ENCODE assay signal across 17 mouse cellular contexts in genomic region chr16:91702771-91703188, GRCm38 (mm10). TPM values are rescaled to one million over a fixed set of nuclear protein-coding genes. Genes with fewer than 3 reads are reported as not detected.
DNase-seq lines count a peak whose midpoint lies in the region; ATAC-seq and TF ChIP-seq lines count a peak whose summit lies in the region.
"Had no signal": no experiment of that assay in that cellular context is flagged by ENCODE, and none has a peak within 500 bp of the region (broad histone marks: within the 10 kb centered on the region; RNA-seq: fewer than 3 reads in every experiment).

No protein-coding gene starts in this region.

- peak; percentile 46 for TF ChIP-seq CTCF in kidney, postnatal 0 days (IDR thresholded peaks at IDR 0.05; ENCODE audit: low read depth)

- no peak overlapping the region for H3K4me3 ChIP-seq in kidney, postnatal 0 days (replicated peaks; ENCODE audit: low read depth, low read length)
- H3K4me3 ChIP-seq in neural tube, embryonic 13.5 days = no peak overlapping the region
- no peak overlapping the region for H3K4me3 ChIP-seq in neural tube, embryonic 15.5 days (replicated peaks)
- H3K4me3 ChIP-seq: forebrain, embryonic 15.5 days; gastrocnemius, adult 2 months; heart, embryonic 15.5 days; hindbrain, embryonic 10.5 days had no signal

- WGBS in kidney, postnatal 0 days = 28% methylated on average over 3 of the region's 3 CpGs
- 44% methylated on average over 3 of the region's 3 CpGs for WGBS in neural tube, embryonic 13.5 days
- WGBS in neural tube, embryonic 15.5 days = 32% methylated on average over 3 of the region's 3 CpGs

- H3K9me3 ChIP-seq in kidney, postnatal 0 days (replicated peaks; ENCODE audit: low read length) = no peaks in the 10 kb centered on the region
- H3K9me3 ChIP-seq in neural tube, embryonic 13.5 days = no peaks in the 10 kb centered on the region
- no peaks in the 10 kb centered on the region for H3K9me3 ChIP-seq in neural tube, embryonic 15.5 days (replicated peaks)
- H3K9me3 ChIP-seq: forebrain, embryonic 15.5 days; G1E; heart, embryonic 15.5 days; hindbrain, embryonic 10.5 days had no signal

- no peak overlapping the region for H3K9ac ChIP-seq in kidney, postnatal 0 days (ENCODE audit: low read depth, low read length)
- H3K9ac ChIP-seq in neural tube, embryonic 13.5 days = no peak overlapping the region
- H3K9ac ChIP-seq in neural tube, embryonic 15.5 days (replicated peaks) = no peak overlapping the region
- H3K9ac ChIP-seq: forebrain, embryonic 15.5 days; heart, embryonic 15.5 days had no signal

- H3K36me3 ChIP-seq in kidney, postnatal 0 days (ENCODE audit: insufficient read depth, low read length) = peaks cover 20% of the 10 kb centered on the region
- H3K36me3 ChIP-seq in neural tube, embryonic 13.5 days = peaks cover 82% of the 10 kb centered on the region
- peaks cover 54% of the 10 kb centered on the region for H3K36me3 ChIP-seq in neural tube, embryonic 15.5 days

- peak; percentile 60 for DNase-seq in kidney, postnatal 0 days (ENCODE audit: low spot score)
- DNase-seq in kidney, adult 8-10 months = no peak
- DNase-seq in lung, postnatal 4 days = no peak
- DNase-seq: adrenal gland, postnatal 10 days; cerebellum, adult 9-10 months; embryo, embryonic 11 days; gastrocnemius, adult 2 months; heart, adult 11 months; right cerebral cortex, adult 18-20 months had no signal

- H3K4me2 ChIP-seq in kidney, postnatal 0 days (ENCODE audit: low read length) = no peak overlapping the region
- H3K4me2 ChIP-seq in neural tube, embryonic 13.5 days = no peak overlapping the region
- H3K4me2 ChIP-seq in neural tube, embryonic 15.5 days = no peak overlapping the region
- H3K4me2 ChIP-seq: forebrain, embryonic 15.5 days; heart, embryonic 15.5 days had no signal

- H3K4me1 ChIP-seq in kidney, postnatal 0 days (replicated peaks; ENCODE audit: insufficient read depth, low read length) = no peaks in the 10 kb centered on the region
- no peaks in the 10 kb centered on the region for H3K4me1 ChIP-seq in neural tube, embryonic 13.5 days (replicated peaks)
- no peaks in the 10 kb centered on the region for H3K4me1 ChIP-seq in neural tube, embryonic 15.5 days
- H3K4me1 ChIP-seq: forebrain, embryonic 15.5 days; heart, embryonic 15.5 days; hindbrain, embryonic 10.5 days had no signal

- peak; percentile 68 for ATAC-seq in kidney, postnatal 0 days (replicated peaks; ENCODE audit: low FRiP score, low read depth)
- ATAC-seq in neural tube, embryonic 13.5 days (ENCODE audit: low read depth) = no peak
- no peak for ATAC-seq in neural tube, embryonic 15.5 days (ENCODE audit: low FRiP score)
- peak; percentile 53 for ATAC-seq in megakaryocyte progenitor cell, adult 5-6 weeks (replicated peaks; ENCODE audit: poor library complexity)
- no peak for ATAC-seq in erythroid progenitor cell, adult 5-6 weeks (replicated peaks; ENCODE audit: low FRiP score, poor library complexity, severe bottlenecking)
- ATAC-seq: forebrain, embryonic 15.5 days had no signal

- no peaks in the 10 kb centered on the region for H3K27me3 ChIP-seq in kidney, postnatal 0 days (ENCODE audit: insufficient read depth, low read length)
- no peaks in the 10 kb centered on the region for H3K27me3 ChIP-seq in neural tube, embryonic 13.5 days
- no peaks in the 10 kb centered on the region for H3K27me3 ChIP-seq in neural tube, embryonic 15.5 days (replicated peaks)
- H3K27me3 ChIP-seq: forebrain, embryonic 15.5 days; heart, embryonic 15.5 days had no signal

- H3K27ac ChIP-seq in kidney, postnatal 0 days = no peak overlapping the region
- peak overlapping the region; percentile 38; the same call in 1 of the 2 replicates for H3K27ac ChIP-seq in neural tube, embryonic 13.5 days (replicated peaks)
- H3K27ac ChIP-seq in neural tube, embryonic 15.5 days (replicated peaks) = no peak overlapping the region
- H3K27ac ChIP-seq: forebrain, embryonic 15.5 days; gastrocnemius, adult 2 months; heart, embryonic 15.5 days; hindbrain, embryonic 10.5 days had no signal

RNA-seq across cellular contexts. Expression of gene Donson, which starts 14.2 kb away (rescaled TPM):
- 10.6 and 12.6 TPM in 2 replicates for polyA plus RNA-seq in kidney, postnatal 0 days (2015; fragmentation: Nextera tagmentation; extraction: Ambion mirVana)
- 19.1 and 20.5 TPM in 2 replicates for polyA plus RNA-seq in neural tube, embryonic 13.5 days (2015; fragmentation: Nextera tagmentation; extraction: Ambion mirVana)
- polyA plus RNA-seq in neural tube, embryonic 15.5 days (2015; fragmentation: Nextera tagmentation; extraction: Ambion mirVana) = 19.4 and 21.7 TPM in 2 replicates
- 16.4 and 17.0 TPM in 2 replicates for total RNA-seq in megakaryocyte progenitor cell, adult 5-6 weeks (2015)
- 20.4 and 33.7 TPM in 2 replicates for total RNA-seq in megakaryocyte progenitor cell, adult 5-6 weeks (2017)
- 97.3 and 123 TPM in 2 replicates for total RNA-seq in erythroid progenitor cell, adult 5-6 weeks (2015; ENCODE audit: low replicate concordance)
- total RNA-seq in erythroid progenitor cell, adult 5-6 weeks (2017; ENCODE audit: low replicate concordance) = 212 and 232 TPM in 2 replicates

RNA-seq across cellular contexts. Expression of gene Cryzl1, which starts 26.0 kb away (rescaled TPM):
- polyA plus RNA-seq in kidney, postnatal 0 days (2015; fragmentation: Nextera tagmentation; extraction: Ambion mirVana) = 74.6 and 74.8 TPM in 2 replicates
- 91.5 and 93.0 TPM in 2 replicates for polyA plus RNA-seq in neural tube, embryonic 13.5 days (2015; fragmentation: Nextera tagmentation; extraction: Ambion mirVana)
- polyA plus RNA-seq in neural tube, embryonic 15.5 days (2015; fragmentation: Nextera tagmentation; extraction: Ambion mirVana) = 98.8 and 113 TPM in 2 replicates
- 55.2 and 63.8 TPM in 2 replicates for total RNA-seq in megakaryocyte progenitor cell, adult 5-6 weeks (2015)
- total RNA-seq in megakaryocyte progenitor cell, adult 5-6 weeks (2017) = 57.2 and 79.0 TPM in 2 replicates
- 49.7 and 69.6 TPM in 2 replicates for total RNA-seq in erythroid progenitor cell, adult 5-6 weeks (2015; ENCODE audit: low replicate concordance)
- total RNA-seq in erythroid progenitor cell, adult 5-6 weeks (2017; ENCODE audit: low replicate concordance) = 79.6 and 125 TPM in 2 replicates

RNA-seq across cellular contexts. Expression of gene Itsn1, which starts 26.3 kb away (rescaled TPM):
- polyA plus RNA-seq in kidney, postnatal 0 days (2015; fragmentation: Nextera tagmentation; extraction: Ambion mirVana) = 14.4 and 15.7 TPM in 2 replicates
- polyA plus RNA-seq in neural tube, embryonic 13.5 days (2015; fragmentation: Nextera tagmentation; extraction: Ambion mirVana) = 60.4 and 62.5 TPM in 2 replicates
- 44.5 and 48.6 TPM in 2 replicates for polyA plus RNA-seq in neural tube, embryonic 15.5 days (2015; fragmentation: Nextera tagmentation; extraction: Ambion mirVana)
- 4.1 TPM in 2 replicates for total RNA-seq in megakaryocyte progenitor cell, adult 5-6 weeks (2015)
- total RNA-seq in megakaryocyte progenitor cell, adult 5-6 weeks (2017) = 6.0 and 7.9 TPM in 2 replicates
- total RNA-seq in erythroid progenitor cell, adult 5-6 weeks (2015; ENCODE audit: low replicate concordance) = 133 and 192 TPM in 2 replicates
- 435 and 485 TPM in 2 replicates for total RNA-seq in erythroid progenitor cell, adult 5-6 weeks (2017; ENCODE audit: low replicate concordance)

RNA-seq across cellular contexts. Expression of gene Son, which starts 55.5 kb away (rescaled TPM):
- polyA plus RNA-seq in kidney, postnatal 0 days (2015; fragmentation: Nextera tagmentation; extraction: Ambion mirVana) = 108 and 112 TPM in 2 replicates
- polyA plus RNA-seq in neural tube, embryonic 13.5 days (2015; fragmentation: Nextera tagmentation; extraction: Ambion mirVana) = 125 and 129 TPM in 2 replicates
- 103 and 106 TPM in 2 replicates for polyA plus RNA-seq in neural tube, embryonic 15.5 days (2015; fragmentation: Nextera tagmentation; extraction: Ambion mirVana)
- total RNA-seq in megakaryocyte progenitor cell, adult 5-6 weeks (2015) = 332 and 375 TPM in 2 replicates
- total RNA-seq in megakaryocyte progenitor cell, adult 5-6 weeks (2017) = 178 and 233 TPM in 2 replicates
- 365 and 449 TPM in 2 replicates for total RNA-seq in erythroid progenitor cell, adult 5-6 weeks (2015; ENCODE audit: low replicate concordance)
- 237 and 325 TPM in 2 replicates for total RNA-seq in erythroid progenitor cell, adult 5-6 weeks (2017; ENCODE audit: low replicate concordance)

RNA-seq across cellular contexts. Expression of gene Gart, which starts 56.0 kb away (rescaled TPM):
- polyA plus RNA-seq in kidney, postnatal 0 days (2015; fragmentation: Nextera tagmentation; extraction: Ambion mirVana) = 68.5 and 71.0 TPM in 2 replicates
- polyA plus RNA-seq in neural tube, embryonic 13.5 days (2015; fragmentation: Nextera tagmentation; extraction: Ambion mirVana) = 62.1 and 66.1 TPM in 2 replicates
- polyA plus RNA-seq in neural tube, embryonic 15.5 days (2015; fragmentation: Nextera tagmentation; extraction: Ambion mirVana) = 56.6 and 80.4 TPM in 2 replicates
- 148 and 162 TPM in 2 replicates for total RNA-seq in megakaryocyte progenitor cell, adult 5-6 weeks (2015)
- total RNA-seq in megakaryocyte progenitor cell, adult 5-6 weeks (2017) = 438 and 506 TPM in 2 replicates
- total RNA-seq in erythroid progenitor cell, adult 5-6 weeks (2015; ENCODE audit: low replicate concordance) = 47.9 and 60.8 TPM in 2 replicates
- total RNA-seq in erythroid progenitor cell, adult 5-6 weeks (2017; ENCODE audit: low replicate concordance) = 48.5 and 63.1 TPM in 2 replicates

Comparison
In these comparisons a context has a peak if more than half of its experiments do, and no peak if none do; other contexts are left out.
1. ATAC-seq: peak in kidney, postnatal 0 days (single experiment) and megakaryocyte progenitor cell, adult 5-6 weeks (single experiment); none in neural tube, embryonic 13.5 days (single experiment), neural tube, embryonic 15.5 days (single experiment) and erythroid progenitor cell, adult 5-6 weeks (single experiment).